Mouse (Mus musculus) NIH3T3 (cell line): ENCODE measurements around the gene Anapc15.
"Not testable (repeated sequence)": the region's sequence is repeated elsewhere in the genome, so short reads cannot be mapped to it uniquely, and the experiment has no call there.

Experiments used
- DNase-seq: peaks from one replicate; pipeline ENCODE4 v3.0.0-alpha.2; 2012; ENCODE audit warnings: low read depth

Anapc15 gene

GRCm38 (mm10) chr7:101896104-101897066 is 32.9 kb downstream of the Anapc15 start:
- peak; percentile 97 for DNase-seq

DNA sequence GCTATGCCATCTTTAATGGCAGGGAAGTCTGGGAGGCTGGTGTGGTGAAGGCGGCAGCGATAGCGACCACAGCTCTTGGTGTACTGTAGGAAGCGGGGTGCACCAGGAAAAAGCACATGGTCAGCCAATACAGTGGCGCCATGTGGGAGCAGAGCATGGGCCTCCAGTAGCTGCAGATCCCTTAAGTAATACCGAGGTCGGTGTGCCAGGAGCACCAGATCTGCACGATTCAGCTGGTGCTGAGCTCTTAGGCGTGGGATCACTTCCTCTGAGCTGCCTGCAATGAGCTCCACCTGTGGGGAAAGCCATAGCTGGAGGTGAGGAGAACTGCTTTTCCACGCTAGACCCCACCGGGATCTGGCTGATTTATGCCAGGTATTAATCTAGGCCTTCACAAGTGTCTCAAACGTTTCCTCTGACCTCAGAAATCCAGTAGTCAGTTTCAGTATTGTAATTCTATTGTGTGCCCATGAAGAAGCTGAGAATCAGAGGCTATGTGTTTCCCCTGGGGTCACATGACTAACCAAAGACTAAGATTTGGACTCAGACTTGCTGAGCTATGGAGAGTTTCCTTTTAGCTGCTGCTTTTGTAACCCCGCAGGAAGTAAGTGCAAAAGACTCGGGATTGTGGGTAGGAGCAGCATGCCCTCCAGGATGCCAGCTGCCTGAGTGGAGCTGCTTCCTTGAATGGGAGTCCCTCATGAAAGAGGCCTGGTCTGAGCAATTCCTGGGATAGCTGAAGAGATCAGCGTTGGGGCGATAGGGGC is 37.0 kb downstream of the Anapc15 start:
- no peak for DNase-seq

DNA sequence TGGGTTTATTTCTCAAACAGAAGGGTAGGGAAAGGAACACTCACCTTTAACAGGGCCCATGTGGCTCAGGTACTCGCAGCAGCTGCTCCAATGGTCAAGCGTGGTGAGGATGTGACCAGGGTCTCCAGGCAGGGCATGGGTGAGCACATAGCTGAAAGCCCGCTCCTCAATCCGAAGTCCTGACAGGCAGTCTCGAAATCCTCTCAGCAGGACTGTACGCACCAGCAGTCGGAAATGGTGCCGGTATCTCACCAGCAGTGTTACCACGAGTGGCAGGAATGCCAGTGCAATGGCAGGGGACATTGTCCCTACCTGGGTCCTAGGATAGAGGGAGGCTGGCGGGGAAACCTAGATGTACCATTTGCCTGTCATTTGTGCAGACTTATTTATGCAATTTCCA is 38.5 kb downstream of the Anapc15 start:
- DNase-seq: no peak

GRCm38 (mm10) chr7:101902846-101903245 is 39.3 kb downstream of the Anapc15 start:
- DNase-seq: no peak

- peak; percentile 99 for DNase-seq
Measured at GRCm38 (mm10) chr7:101905561-101906286, 42.2 kb downstream of the Anapc15 start, which contains the start of gene Lamtor1. Gene Lamtor1, plus strand, starts transcription at chr7:101905904.

DNA sequence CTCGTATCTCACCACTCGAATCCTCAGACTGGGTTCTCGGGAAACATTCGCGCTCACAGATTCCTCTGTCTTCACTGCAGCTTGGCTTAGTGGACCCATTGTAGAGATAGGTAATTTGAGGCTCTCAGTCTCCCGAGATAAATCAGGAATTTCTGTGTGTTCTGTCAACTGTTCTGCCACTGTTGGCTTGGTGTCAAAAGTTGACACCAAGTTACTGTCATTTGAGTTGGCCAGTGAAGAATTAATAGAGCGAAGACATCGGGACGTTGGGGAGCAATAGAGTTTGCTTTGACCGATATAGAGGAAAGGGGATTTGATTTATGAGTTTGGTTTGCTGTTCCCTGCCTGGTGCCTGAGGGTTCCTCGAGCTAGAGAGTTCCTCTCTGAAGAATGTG is 42.8 kb downstream of the Anapc15 start, which contains the start of gene Tomt:
Gene Tomt, minus strand, starts transcription at position 73 of the 395 bp plus-strand sequence.
- DNase-seq: no peak

DNA sequence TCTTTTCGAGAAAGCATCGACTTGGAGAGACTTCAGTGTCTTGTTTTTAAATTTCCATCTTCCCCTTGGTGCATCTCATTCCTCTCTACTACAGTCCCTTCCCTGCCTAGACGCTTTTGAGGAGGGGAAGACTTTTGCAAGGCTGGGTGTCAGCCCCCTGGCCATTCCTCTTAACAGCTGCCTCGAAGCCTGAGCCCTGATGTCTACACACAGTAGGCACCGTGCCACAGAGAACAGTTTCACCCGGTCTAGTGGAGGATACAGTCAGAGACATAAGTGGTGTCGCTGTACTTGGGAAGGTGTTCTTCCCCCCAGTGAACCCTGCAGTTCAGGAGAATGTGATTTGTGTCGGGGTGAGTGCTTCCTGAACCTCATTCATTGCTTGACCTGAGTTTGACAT is 43.2 kb downstream of the Anapc15 start:
- DNase-seq: peak; percentile 44

DNA sequence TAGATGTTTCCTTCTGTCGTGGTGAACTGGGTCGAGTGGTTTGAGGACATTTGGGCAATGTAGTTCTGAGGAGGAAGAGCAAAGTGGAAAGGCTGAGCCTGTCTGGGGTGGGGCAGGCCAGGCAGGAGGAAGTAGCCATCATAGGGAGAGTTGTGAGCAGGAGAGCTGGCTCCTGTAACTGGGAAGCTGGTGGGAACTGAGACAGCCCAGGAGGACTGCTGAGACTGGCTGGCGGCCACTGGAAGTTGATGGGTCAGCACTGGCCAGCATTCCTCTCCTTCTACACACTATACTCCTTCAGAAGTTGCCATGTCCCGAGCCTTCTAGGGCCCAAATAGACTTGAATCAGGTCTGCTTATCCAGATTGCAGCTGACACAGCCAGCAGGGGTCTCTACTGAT is 44.9 kb downstream of the Anapc15 start:
- DNase-seq: peak; percentile 11

DNA sequence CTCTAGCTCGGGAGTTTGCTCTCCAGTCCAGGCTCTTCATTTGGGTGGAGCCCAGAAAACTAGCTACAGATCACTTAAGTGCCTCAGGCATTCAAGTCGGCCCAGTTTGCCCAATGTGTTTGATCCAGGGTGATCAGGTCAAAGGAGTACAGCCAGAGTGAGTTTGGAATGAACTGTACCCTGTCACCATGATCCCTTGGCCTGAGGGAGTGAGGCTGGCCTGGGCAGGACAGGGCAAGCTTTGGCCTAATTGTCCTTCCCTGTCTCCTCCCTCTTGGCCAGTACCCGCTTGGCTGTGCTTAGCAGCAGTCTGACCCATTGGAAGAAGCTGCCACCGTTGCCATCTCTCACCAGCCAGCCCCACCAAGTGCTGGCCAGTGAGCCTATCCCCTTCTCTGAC is 46.6 kb downstream of the Anapc15 start:
- no peak for DNase-seq

DNA sequence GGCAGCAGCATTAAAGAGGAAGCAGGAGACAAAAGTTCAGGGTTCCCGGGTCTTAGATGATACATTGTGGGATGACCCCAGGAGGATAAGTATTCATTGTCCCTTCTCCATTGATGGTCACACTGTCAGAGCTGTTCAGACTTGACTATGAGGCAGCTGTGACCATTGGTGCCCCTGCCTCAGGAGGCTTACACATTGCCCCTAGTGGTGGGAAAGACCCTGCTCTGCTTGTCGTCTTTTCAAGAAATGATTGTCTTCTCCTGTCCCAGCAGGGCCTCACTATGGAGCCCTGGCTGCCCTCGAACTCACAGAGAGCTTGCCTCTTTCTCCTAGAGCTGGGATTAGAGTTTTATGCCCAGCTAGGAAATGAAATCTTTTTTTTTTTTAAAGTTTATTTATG is 48.5 kb downstream of the Anapc15 start:
- peak; percentile 11 for DNase-seq

- peak; percentile 82 for DNase-seq
Measured at GRCm38 (mm10) chr7:101918071-101918470, 54.6 kb downstream of the Anapc15 start.

GRCm38 (mm10) chr7:101925892-101926291 is 62.4 kb downstream of the Anapc15 start:
- not testable (repeated sequence) for DNase-seq

GRCm38 (mm10) chr7:101928093-101928492 is 64.6 kb downstream of the Anapc15 start:
- DNase-seq: peak; percentile 14

GRCm38 (mm10) chr7:101932551-101932950 is 69.0 kb downstream of the Anapc15 start:
- DNase-seq: no peak

DNA sequence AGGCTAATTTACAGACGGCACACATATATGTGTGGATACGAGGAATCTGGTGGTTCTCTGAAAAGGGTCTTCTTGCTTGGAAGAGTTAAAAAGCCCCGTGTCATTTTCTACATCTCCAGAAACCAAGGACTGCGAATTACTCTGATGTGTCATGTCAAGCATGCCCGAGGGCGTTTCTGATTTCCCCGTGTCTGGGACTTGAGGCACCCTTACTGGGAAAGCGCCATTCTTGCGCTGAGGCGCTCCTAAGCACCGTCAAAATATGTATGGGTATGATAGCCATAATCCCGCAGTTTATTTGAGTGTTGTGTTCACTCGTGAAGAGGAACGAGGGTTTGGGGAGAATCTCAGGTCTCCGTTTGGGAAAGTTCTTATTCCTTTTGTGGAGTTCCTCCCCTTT is 69.8 kb downstream of the Anapc15 start:
- peak; percentile 58 for DNase-seq

DNA sequence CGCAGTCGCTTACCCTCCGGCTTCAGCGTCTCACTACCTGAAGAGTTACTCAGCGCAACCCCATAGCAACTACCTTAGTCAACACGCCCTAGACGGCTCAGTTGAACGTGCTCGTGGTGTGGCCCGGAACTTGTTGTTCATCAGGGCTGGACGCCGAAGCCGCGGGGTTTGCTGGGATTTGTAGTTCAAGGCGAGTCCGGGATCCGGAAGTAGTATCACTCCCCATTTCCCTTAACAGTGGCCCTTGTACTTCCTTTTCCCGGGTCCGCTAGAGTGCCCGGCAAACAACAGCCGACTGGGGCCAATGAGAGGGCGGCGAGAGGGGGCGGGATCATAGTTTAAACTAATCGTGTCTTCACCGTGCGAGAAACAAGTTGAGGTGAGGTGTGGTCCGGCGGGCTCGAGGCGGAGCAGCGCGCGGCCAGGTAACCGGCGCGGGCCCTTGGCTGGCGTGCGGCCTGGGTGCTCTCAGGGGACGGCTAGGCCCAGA is 70.3 kb downstream of the Anapc15 start, which contains the start of the genes Lrrc51 and Numa1:
Gene Lrrc51, minus strand, starts transcription at position 145 of the 490 bp plus-strand sequence.
Gene Numa1, plus strand, starts transcription at position 361 of the 490 bp plus-strand sequence.
- peak; percentile 96 for DNase-seq

DNA sequence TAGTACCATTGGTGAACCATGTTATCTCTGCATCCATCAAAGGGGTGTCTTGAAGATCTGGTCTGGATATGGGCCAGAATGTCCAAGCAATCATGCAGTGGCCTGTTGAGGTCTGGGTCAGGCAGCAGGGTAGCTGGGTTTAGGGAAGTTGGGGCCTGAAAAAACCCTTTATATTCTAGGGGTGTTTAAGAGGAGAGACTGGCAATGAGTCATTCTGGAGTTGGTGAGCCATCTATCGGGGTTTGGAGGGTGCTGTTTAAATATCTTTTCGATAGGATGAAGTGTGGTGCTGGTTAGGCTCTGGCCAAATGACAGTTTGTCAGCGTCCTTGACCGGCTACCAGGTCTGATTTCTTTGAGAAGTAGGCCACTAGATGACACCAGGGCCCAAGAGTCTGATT is 72.4 kb downstream of the Anapc15 start:
- no peak for DNase-seq

DNA sequence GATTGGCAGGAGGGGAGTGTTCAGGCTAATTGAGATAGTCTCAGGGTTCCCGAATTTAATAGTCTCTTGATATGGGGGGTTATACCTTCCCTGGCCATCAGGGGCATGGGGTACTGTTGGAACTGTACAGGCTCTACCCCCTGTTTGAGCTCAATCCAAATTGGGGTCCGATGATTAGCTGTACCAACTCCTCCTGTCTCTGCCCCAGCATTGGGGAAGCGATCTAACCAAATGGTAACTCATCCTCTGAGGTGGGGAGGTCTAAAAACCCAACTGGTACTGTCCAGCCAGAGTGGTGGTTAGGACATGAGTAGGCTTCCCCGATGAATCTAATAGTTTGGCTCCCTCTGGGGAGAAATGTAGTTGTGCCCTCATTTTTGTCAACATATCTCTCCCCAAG is 73.5 kb downstream of the Anapc15 start:
- DNase-seq: no peak

DNA sequence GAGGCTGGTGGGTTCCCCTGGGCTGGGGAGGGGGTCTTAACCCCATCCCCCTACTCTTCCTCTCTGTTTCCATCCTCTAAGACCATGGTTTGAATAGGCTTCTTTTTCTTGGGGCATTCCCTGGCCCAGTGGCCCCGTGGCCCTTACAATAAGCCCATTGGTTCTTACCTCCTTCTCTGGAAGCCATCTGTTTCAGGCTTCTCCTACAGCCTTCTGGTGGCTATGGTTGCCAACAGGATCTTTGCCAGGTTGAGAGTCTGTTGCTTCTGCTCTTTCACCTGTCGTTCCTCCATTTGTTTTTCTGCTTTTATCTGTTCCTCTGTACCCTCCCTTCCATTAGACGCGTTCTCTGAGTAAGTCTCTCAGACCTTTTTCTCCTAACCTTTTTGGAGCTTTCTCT is 74.1 kb downstream of the Anapc15 start:
- DNase-seq: no peak

DNA sequence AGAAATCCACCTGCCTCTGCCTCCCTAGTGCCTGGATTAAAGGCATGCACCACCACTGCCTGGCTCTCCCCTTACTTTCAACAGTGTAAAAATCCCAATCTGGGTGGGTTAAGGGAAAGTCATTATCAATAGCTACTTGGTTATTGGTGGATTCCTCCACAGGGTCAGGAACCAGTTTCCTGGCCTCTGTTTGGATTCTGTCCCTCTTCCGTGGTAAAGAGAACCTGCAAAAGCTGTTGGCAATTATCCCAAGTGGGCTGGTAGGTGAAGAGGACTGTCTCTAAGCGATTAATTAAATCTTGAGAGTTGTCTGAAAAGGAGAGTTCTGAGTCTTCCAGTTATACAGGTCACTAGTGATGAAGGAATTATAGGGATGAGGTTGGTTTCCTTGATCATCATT is 74.8 kb downstream of the Anapc15 start:
- no peak for DNase-seq

GRCm38 (mm10) chr7:101939758-101940157 is 76.2 kb downstream of the Anapc15 start:
- no peak for DNase-seq

DNA sequence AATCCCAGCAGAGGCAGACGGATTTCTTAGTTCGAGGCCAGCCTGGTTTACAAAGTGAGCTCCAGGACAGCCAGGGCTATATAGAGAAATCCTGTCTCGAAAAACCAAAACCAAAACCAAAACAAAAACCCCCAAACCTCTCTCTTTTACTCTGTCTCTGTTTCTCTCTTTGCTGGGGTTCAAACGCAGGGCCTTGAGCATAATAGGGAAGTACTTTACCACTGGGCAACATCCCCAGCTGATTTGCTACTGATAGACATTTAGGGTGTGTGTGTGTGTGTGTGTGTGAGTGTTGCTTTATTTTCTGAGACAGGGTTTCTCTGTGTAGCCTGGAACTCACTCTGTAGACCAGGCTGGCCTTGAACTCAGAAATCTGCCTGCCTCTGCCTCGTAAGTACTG is 85.5 kb downstream of the Anapc15 start:
- not testable (repeated sequence) for DNase-seq
